Mouse (Mus musculus) liver, embryonic 15.5 days (tissue): ENCODE measurements around the gene Limd2. TPM values are rescaled to one million over a fixed set of nuclear protein-coding genes. Genes with fewer than 3 reads are reported as not detected.
A peak's percentile ranks its signal among the peaks of the same experiment; 100 is the strongest.

Source experiments
- ATAC-seq: fragments of 200-750 bp; cut with Nextera tagmentation; 2 replicates; pipeline ENCODE4 v1.8.0; 2017; ENCODE audit warnings: moderate number of reproducible peaks, mild to moderate bottlenecking, moderate library complexity; ENCODE audit not compliant: insufficient read depth
- H3K27ac ChIP-seq: fragments of 300-500 bp; sonication (generic); replicated peaks from 2 replicates; pipeline ENCODE4 v1.5.1; 2015; ENCODE audit warnings: mild to moderate bottlenecking, inconsistent platforms
- H3K27me3 ChIP-seq: fragments of 300-500 bp; sonication (generic); 2 replicates; pipeline ENCODE4 v1.6.1; 2015; ENCODE audit warnings: mild to moderate bottlenecking, inconsistent platforms
- H3K36me3 ChIP-seq: fragments of 300-500 bp; sonication (generic); replicated peaks from 2 replicates; pipeline ENCODE4 v1.6.1; 2015; ENCODE audit warnings: moderate library complexity, mild to moderate bottlenecking, inconsistent platforms
- H3K4me1 ChIP-seq: fragments of 300-500 bp; sonication (generic); replicated peaks from 2 replicates; pipeline ENCODE4 v1.6.1; 2015; ENCODE audit warnings: inconsistent platforms
- H3K4me2 ChIP-seq: fragments of 300-500 bp; sonication (generic); 2 replicates; pipeline ENCODE4 v1.6.1; 2015; ENCODE audit warnings: moderate library complexity, mild to moderate bottlenecking, inconsistent platforms
- H3K4me3 ChIP-seq: fragments of 300-500 bp; sonication (generic); replicated peaks from 2 replicates; pipeline ENCODE4 v1.5.1; 2015; ENCODE audit warnings: mild to moderate bottlenecking, inconsistent platforms
- H3K9ac ChIP-seq: fragments of 300-500 bp; sonication (generic); 2 replicates; pipeline ENCODE4 v1.6.1; 2015; ENCODE audit warnings: moderate library complexity, mild to moderate bottlenecking, inconsistent platforms
- H3K9me3 ChIP-seq: fragments of 300-500 bp; sonication (generic); replicated peaks from 2 replicates; pipeline ENCODE4 v1.6.1; 2016; ENCODE audit warnings: inconsistent platforms
- WGBS: fragments of 180-500 bp; shearing (Covaris S2); methylation state at CpG from one replicate; pipeline ENCODE4 v1.1.7; 2015; ENCODE audit warnings: mixed read lengths; ENCODE audit not compliant: insufficient replicate concordance; 5-methylcytosine and 5-hydroxymethylcytosine counted together
- polyA plus RNA-seq: library from polyadenylated mRNA; unstranded; fragments of >200 nt; fragmentation: Nextera tagmentation; extraction: Ambion mirVana; gene quantifications from 2 replicates; pipeline ENCODE4 v1.2.1, GENCODE M21; 2015

Limd2 gene
- polyA plus RNA-seq, 1 experiment from 2014 or later = 82.2 TPM

GRCm38 (mm10) chr11:106170807-106171206 lies 10.1 kb upstream of the Limd2 start:
- no peak for ATAC-seq
- Histone ChIP-seq H3K4me2 (no peak overlapping the region), H3K9ac (no peak overlapping the region), H3K4me3 (no peak overlapping the region), H3K27ac (no peak overlapping the region), H3K9me3 (no peaks in the 10 kb centered on the region), H3K4me1 (peaks cover 35% of the 10 kb centered on the region), H3K36me3 (peaks cover 13% of the 10 kb centered on the region; the same call in 1 of the 2 replicates), H3K27me3 (no peaks in the 10 kb centered on the region)
- 72% methylated on average over 7 of the region's 7 CpGs for WGBS

- Histone ChIP-seq H3K27ac (no peak overlapping the region; the same call in 1 of the 2 replicates), H3K27me3 (no peaks in the 10 kb centered on the region), H3K4me3 (no peak overlapping the region), H3K36me3 (peaks cover 16% of the 10 kb centered on the region; the same call in 1 of the 2 replicates), H3K4me2 (no peak overlapping the region; the same call in 1 of the 2 replicates), H3K4me1 (peaks cover 10% of the 10 kb centered on the region; the same call in 1 of the 2 replicates), H3K9ac (no peak overlapping the region), H3K9me3 (no peaks in the 10 kb centered on the region)
- 48% methylated on average over 5 of the region's 5 CpGs for WGBS
- no peak for ATAC-seq
Measured at GRCm38 (mm10) chr11:106167435-106167834, 6.8 kb upstream of the Limd2 start.

DNA sequence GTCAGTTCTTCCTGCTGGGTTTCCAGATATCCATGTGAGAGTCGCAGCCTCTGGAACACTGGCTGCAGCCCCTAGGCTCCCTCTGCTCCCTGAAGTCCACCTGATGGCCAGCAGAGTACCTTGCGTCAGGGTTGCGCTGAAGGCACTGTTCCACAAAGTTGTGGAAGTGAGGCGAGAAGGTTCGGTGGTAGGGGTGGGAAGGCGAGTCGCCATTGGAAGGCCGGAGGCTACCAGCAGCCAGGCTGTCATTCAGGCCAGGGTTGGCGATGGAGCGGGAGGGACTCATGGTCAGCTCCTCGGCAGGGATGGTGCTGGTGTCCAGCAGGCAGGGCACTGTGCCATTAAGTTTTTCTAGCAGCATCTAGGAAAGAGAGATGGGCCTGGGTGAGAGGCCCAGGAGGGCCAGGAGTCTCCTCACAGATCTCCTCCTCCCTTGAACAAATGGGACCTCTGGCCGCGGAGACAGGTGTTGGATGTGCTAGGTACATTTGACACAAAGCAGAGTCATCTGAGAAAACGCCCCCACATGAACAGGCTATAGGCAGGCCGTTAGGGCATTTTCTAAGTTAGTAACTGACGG lies 4.0 kb upstream of the Limd2 start:
- Histone ChIP-seq H3K36me3 (peaks cover 13% of the 10 kb centered on the region; the same call in 1 of the 2 replicates), H3K27me3 (peaks cover 20% of the 10 kb centered on the region), H3K9me3 (no peaks in the 10 kb centered on the region), H3K4me2 (no peak overlapping the region), H3K27ac (0 out of 2 replicates have a peak overlapping the region, but pooled peaks have one; percentile 38), H3K9ac (no peak overlapping the region), H3K4me3 (no peak overlapping the region), H3K4me1 (peaks cover 27% of the 10 kb centered on the region)
- WGBS = 75% methylated on average over 16 of the region's 16 CpGs
- ATAC-seq = no peak

DNA sequence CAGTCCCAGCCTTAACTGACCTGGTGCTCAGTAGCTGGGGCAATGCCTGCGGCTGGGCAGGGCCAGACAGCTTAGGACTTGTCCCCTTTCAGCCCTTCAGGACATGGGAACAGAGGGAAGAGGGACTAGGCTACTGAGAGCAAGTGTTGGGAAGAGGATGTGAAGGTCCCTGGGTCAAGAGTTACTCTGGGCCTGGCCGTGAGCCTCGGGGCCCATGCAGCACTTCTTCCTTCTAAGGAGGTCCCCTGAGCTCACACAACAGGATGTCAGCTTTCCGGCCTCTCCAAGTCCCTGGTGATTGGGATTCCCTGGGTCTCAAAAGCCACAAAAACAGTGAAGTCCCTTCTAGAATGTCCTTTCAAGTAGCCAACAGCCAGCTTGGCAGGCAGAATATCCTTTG lies 2.9 kb upstream of the Limd2 start:
- Histone ChIP-seq H3K9me3 (no peaks in the 10 kb centered on the region), H3K27me3 (peaks cover 31% of the 10 kb centered on the region), H3K4me1 (peaks cover 39% of the 10 kb centered on the region), H3K36me3 (peaks cover 13% of the 10 kb centered on the region; the same call in 1 of the 2 replicates), H3K27ac (peak overlapping the region; percentile 60), H3K9ac (no peak overlapping the region), H3K4me3 (no peak overlapping the region), H3K4me2 (no peak overlapping the region)
- WGBS = 66% methylated on average over 4 of the region's 4 CpGs
- ATAC-seq = no peak

DNA sequence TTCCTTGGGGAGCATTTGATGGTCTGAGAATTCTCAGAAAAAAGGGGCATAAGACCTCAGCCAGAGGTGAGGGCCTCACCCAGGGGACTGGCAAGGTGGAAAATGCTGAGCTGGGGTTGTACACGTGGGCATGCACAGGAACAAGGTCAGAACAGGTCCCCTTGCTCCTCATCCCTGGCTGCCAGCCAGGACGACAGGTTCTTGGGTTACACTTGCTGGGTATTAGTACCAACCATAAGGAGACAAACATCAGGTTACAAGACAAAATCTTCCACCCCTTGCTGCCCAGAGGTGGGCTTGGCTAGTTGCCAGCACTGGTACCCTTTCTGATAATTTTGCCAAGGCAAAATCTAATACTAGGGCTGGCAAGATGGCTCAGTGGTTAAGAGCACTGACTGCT lies 1.6 kb upstream of the Limd2 start:
- Histone ChIP-seq H3K9me3 (no peaks in the 10 kb centered on the region), H3K36me3 (0 out of 2 replicates have a peak, but pooled peaks cover 10% of the 10 kb centered on the region), H3K9ac (no peak overlapping the region), H3K4me1 (peaks cover 39% of the 10 kb centered on the region), H3K4me2 (no peak overlapping the region), H3K27ac (no peak overlapping the region), H3K4me3 (no peak overlapping the region), H3K27me3 (peaks cover 37% of the 10 kb centered on the region)
- no peak for ATAC-seq
- 70% methylated on average over 2 of the region's 2 CpGs for WGBS

- peak overlapping the region; percentile 66 for H3K9ac ChIP-seq
- 0 out of 2 replicates have a peak, but pooled peaks cover 13% of the 10 kb centered on the region for H3K36me3 ChIP-seq
- peaks cover 37% of the 10 kb centered on the region for H3K27me3 ChIP-seq
- no peaks in the 10 kb centered on the region for H3K9me3 ChIP-seq
- WGBS = under 1% methylated on average over 101 of the region's 106 CpGs
- peaks cover 52% of the 10 kb centered on the region for H3K4me1 ChIP-seq
- peak overlapping the region; percentile 69 for H3K4me3 ChIP-seq
- H3K27ac ChIP-seq = peak overlapping the region; percentile 84
- peak overlapping the region; percentile 93 for H3K4me2 ChIP-seq
- peak; percentile 59 for ATAC-seq
Measured at GRCm38 (mm10) chr11:106159921-106160840, 479 bp downstream of the Limd2 start.

GRCm38 (mm10) chr11:106159216-106159920 lies 1.3 kb downstream of the Limd2 start:
- Histone ChIP-seq H3K9ac (peak overlapping the region; percentile 66), H3K36me3 (peaks cover 16% of the 10 kb centered on the region), H3K4me1 (peaks cover 60% of the 10 kb centered on the region), H3K9me3 (no peaks in the 10 kb centered on the region), H3K4me2 (peak overlapping the region; percentile 93), H3K4me3 (peak overlapping the region; percentile 69), H3K27me3 (peaks cover 37% of the 10 kb centered on the region), H3K27ac (peak overlapping the region; percentile 84)
- under 1% methylated on average over 23 of the region's 25 CpGs for WGBS
- ATAC-seq = peak; percentile 18

DNA sequence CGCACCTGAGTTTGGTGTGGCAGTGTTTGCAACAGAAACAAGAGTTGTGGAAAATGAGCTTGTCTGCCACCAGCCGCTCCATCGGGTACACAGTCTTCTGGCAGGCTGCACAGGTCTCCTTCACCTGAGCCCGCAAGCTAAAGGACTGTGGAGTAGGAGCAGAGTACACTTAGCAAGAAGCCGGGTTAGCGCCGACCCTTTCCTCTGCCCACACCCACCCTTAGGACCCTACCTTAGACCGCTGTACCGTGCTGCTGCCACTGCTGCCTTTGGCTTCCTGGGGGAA lies 1.8 kb downstream of the Limd2 start:
- no peaks in the 10 kb centered on the region for H3K9me3 ChIP-seq
- H3K4me3 ChIP-seq = peak overlapping the region; percentile 69
- no peak for ATAC-seq
- peaks cover 65% of the 10 kb centered on the region for H3K4me1 ChIP-seq
- H3K4me2 ChIP-seq = peak overlapping the region; percentile 93
- H3K27ac ChIP-seq = peak overlapping the region; percentile 84
- H3K36me3 ChIP-seq = peaks cover 20% of the 10 kb centered on the region
- WGBS = 14% methylated on average over 9 of the region's 9 CpGs
- H3K9ac ChIP-seq = peak overlapping the region; percentile 66; the same call in 1 of the 2 replicates
- peaks cover 37% of the 10 kb centered on the region for H3K27me3 ChIP-seq

GRCm38 (mm10) chr11:106158081-106158929 lies 2.4 kb downstream of the Limd2 start:
- WGBS = 41% methylated on average over 14 of the region's 14 CpGs
- no peak for ATAC-seq
- Histone ChIP-seq H3K4me1 (peaks cover 65% of the 10 kb centered on the region), H3K4me3 (peak overlapping the region; percentile 69), H3K27ac (peak overlapping the region; percentile 84), H3K9me3 (no peaks in the 10 kb centered on the region), H3K27me3 (peaks cover 37% of the 10 kb centered on the region), H3K4me2 (peak overlapping the region; percentile 93), H3K36me3 (peaks cover 23% of the 10 kb centered on the region), H3K9ac (0 out of 2 replicates have a peak overlapping the region, but pooled peaks have one; percentile 66)

DNA sequence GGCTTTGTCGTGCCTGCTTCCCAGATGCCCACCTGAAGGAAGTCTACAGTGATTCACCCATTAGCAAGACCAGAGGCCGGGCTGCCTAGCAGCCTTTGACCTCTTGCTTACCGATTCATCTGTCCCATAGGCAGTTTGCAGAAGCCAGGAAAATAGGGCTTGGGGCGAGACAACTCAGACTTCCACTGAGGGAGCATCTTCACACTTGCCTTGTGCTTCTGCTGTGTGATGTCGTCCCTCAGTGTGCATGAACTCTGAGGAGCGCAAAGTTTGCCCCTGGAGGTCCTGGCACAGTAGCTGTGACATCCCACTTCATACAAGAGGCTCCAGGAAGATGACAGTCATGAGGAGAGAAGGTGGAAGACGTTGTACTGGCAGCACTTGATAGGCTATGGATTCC lies 3.5 kb downstream of the Limd2 start:
- H3K4me1 ChIP-seq = peaks cover 65% of the 10 kb centered on the region
- peaks cover 37% of the 10 kb centered on the region for H3K27me3 ChIP-seq
- H3K4me2 ChIP-seq = no peak overlapping the region; the same call in 1 of the 2 replicates
- no peak overlapping the region for H3K4me3 ChIP-seq
- ATAC-seq = no peak
- peaks cover 29% of the 10 kb centered on the region for H3K36me3 ChIP-seq
- 65% methylated on average over 7 of the region's 7 CpGs for whole genome bisulfite sequencing
- no peak overlapping the region for H3K9ac ChIP-seq
- H3K27ac ChIP-seq = no peak overlapping the region
- H3K9me3 ChIP-seq = no peaks in the 10 kb centered on the region
